Mouse (Mus musculus): ENCODE measurements around the gene Phactr1.
"Not testable (repeated sequence)": the region's sequence is repeated elsewhere in the genome, so short reads cannot be mapped to it uniquely, and the experiment has no call there.

Gene Phactr1

DNA sequence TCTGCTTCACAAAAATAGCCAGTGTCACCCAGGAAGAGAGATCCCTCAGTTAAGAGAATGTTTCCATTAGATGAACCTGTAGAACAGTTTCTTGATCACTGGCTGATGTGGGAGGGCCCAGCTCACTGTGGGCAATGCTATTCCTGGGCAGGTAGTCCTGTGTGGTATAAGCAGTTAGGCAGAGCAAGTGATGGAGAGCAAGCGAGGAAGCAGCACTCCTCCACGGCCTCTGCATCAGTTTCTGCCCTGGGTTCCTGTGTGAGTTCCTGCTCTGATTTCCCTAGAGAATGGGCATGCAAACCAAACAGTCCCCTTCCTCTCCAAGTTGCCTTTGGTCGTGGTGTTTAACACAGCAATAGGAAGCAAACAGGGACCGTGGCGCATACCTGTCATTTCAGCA is 251.6 kb downstream of the Phactr1 start:
- no peak for DNase-seq

- no peak for DNase-seq
Measured at GRCm38 (mm10) chr13:42934538-42935126, 254.2 kb downstream of the Phactr1 start.

- DNase-seq: no peak
Measured at GRCm38 (mm10) chr13:42937871-42938270, 257.4 kb downstream of the Phactr1 start.

DNA sequence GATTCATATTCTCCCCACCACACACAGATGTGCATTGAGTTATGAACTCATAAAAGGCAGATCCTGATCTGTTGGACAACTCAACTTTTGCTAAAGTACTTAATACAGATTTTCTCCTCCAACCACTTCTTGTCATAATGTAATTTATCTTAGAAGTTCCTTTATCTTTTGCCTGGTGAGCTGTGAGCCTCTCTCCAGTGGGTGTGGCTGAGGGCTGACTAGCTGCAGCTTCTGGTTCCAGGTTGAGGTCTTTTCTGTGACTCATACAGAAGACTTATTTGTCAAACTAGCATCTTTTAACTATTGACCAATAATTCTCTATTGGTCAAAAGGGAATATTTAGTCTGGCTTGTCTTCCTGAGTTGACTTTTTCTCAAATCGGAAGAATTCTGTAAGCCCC is 257.9 kb downstream of the Phactr1 start:
- no peak for DNase-seq

DNA sequence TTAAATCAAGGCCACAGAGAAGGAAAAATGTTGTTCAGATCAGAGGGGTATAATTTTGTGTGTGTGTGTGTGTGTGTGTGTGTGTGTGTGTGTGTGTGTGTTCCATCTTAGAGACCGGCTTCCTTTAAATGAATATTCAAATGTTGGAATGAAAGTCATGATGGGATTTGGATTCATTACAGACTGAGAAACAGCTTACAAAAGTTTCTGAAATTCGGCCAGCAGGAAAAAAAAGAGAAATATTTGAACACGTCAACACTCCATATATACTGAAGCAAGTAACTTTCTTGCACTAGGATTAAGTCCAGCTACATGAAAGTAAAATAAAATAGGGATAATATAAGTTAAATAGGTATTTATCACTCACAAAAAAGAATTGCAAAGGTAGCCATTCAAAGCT is 259.8 kb downstream of the Phactr1 start:
- no peak for DNase-seq

DNA sequence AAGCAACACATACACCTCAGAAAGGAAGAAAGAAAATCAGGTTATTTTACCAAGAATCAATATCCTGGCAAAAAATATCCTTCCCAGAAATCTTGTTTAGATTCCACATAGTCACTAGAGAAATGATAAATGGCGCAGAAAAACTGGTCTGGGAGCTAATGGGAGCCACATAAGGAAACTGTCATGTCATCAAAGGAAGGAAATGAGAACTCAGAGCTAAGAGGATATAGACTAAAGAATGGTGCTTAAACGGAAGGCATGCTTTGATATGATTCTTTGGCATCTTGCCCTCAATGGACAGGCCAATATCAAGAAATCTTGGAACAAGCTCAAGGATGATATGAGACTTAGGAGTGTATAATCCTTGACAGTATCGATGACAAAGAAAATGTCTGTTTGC is 263.7 kb downstream of the Phactr1 start:
- DNase-seq: no peak

GRCm38 (mm10) chr13:42945201-42945600 is 264.8 kb downstream of the Phactr1 start:
- DNase-seq: not testable (repeated sequence)

GRCm38 (mm10) chr13:42948717-42949265 is 268.4 kb downstream of the Phactr1 start:
- no peak for DNase-seq

DNA sequence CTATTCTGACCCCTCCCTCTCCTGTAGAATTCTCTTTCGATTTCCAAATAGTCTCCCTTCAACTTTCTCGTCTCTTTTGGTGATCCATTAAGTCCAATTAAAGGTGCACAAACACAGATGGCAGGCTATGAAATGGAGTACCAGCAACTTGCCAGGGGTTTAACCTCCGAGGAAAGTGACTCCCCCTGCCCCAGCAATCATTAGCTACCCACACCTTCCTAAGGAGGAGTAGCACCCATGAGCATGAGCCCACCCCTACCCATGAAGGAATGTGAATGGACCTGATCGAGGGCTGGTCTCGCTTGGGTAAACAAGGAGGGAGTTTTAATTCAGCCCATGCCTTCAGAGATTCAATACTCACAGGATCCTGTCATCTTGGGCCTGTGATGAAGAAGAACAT is 268.9 kb downstream of the Phactr1 start:
- DNase-seq: no peak

- DNase-seq: no peak
Measured at GRCm38 (mm10) chr13:42950056-42950455, 269.6 kb downstream of the Phactr1 start.

DNA sequence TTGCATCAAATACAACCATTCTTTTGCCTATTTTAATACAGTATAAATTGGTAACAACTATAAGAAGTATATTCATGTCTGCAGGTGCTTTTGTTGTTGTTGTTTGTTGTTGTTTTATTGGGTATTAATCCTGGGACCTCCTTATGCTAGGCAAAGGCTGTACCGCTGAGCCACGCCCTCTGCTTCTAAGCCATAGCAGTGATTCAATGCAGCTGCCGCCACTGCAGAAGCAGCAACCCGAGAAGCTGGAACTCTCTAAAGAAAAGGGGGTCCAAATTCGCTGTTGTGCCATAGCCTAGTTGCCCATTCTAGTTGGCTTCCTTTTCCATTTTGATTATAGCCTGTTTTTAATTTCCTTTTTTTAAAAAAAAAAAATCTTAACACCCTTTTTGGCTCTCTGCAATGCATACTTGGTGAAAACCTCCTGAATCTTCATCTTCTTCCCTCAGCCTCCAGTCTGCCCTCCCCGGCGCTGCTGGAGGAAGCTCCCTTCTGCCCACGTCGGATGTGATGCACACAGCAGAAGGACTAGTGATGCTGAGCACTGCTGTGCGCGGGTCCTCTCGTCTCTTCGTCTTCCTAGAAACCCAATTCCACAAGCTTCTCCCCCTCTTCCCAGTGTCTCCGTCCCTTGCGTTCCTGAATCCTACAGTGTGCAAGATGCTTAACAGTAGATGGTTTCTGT is 271.8 kb downstream of the Phactr1 start:
- no peak for DNase-seq

DNA sequence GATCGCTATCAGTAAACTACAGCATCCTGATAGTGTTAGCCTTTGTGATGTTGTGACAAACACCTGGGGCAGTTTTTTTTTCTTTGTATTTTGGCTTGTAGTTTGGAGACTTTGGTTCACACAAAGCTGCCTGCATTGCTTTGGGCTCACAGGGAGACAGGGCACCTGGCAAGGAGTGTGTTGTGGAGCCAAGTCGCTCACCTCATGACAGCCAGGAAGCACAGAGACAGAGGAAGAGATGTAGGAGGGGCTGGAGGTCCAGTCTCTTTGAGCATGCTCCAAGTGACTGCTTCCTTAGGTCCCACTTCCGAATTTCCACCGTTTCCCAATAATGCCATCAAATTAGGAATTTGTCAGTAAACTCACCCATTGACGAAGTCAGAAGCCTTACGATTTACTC is 272.6 kb downstream of the Phactr1 start:
- DNase-seq: no peak

DNA sequence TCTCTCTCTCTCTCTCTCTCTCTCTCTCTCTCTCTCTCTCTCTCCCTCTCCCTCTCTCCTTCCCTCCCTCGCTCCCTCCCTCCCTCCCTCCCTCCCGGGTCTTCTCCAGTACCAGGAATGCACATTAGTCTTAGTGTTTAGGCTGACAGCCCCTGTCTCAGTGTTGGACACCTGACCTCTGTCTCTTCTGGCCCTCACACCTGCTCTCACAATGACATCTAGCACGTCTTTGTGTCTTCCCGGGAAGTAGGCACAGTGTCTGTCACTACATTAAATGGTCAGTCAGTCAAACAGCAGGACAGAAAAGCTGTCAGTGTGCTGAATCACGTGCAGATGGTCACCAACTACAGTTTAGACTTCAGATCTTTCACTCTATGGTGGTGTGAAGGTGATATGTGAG is 273.7 kb downstream of the Phactr1 start:
- DNase-seq: no peak

GRCm38 (mm10) chr13:42956327-42956726 is 275.9 kb downstream of the Phactr1 start:
- DNase-seq: no peak

DNA sequence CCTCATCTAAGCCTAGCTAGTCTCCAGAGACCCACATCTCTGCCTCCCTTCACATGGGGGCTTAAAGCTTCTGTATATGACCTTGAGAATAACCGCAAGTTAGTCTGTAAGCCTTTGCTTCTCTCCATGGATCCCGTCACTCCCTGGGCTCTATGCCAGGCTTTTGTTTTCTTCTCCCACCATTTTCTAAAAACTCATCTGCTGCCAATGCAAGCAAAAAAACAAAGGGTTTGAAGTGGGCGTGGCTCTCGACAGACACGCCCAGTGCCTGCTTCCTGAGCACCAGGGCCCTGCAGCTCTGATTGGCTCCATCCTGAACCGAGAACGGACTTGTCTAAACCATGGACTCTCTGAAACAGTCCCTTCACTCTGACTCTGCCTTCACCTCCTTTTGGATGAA is 277.4 kb downstream of the Phactr1 start:
- no peak for DNase-seq

DNA sequence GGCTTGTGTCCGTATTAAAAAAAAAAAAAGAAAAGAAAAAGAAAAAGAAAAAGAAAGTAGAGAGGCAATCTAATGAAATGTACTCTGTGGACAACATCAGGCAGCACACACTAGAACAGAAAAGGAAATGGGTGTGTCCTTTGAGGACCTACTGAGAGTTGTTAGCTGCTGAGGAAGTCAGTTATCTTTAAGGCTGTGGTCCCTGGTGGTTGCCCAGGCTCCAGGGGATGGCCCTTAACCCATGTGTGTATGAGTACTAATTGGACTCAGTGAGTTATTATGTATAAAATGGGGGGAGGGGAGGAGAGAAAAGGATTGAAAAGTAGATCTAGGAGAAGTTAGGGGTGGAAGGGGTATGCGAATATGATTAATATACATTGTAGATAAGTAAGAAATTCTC is 278.4 kb downstream of the Phactr1 start:
- no peak for DNase-seq

DNA sequence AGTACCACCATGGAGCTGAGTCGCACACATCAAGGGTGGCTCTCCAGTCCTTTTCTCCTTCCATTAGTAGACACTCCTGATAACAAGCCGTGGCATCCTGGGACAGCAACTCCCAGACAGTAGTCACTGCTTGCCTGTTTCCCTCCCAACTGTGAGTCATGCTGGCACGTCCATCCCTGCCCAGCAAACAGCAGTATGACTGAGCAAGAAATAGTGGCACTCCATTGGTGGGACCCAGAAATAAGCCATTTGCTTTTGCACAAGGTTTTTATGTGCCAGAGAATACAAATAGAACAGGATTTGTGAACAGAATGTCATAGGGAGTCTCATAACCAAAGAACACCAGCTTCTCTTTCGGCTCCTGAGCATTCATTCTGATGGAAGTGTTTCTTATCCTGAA is 281.1 kb downstream of the Phactr1 start:
- no peak for DNase-seq

DNA sequence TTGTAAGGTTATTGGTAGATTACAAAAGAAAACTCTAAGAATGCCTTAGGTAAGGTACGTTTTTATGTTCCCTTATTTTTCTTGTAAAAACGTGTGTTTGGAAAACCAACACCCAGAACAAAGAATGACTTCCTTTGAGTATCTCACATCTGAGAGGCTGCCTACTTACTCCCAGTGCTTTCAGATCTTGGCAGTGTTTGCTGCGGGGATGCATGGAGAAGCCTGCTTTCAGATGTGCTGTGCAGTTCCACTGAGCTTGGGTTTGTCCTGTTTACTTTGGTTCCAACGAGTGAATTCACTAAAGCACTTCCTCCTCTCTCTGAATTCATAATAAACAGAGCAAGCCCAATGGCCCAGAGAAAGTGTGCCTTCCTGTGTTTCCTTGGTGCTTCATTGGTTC is 288.1 kb downstream of the Phactr1 start:
- no peak for DNase-seq

DNA sequence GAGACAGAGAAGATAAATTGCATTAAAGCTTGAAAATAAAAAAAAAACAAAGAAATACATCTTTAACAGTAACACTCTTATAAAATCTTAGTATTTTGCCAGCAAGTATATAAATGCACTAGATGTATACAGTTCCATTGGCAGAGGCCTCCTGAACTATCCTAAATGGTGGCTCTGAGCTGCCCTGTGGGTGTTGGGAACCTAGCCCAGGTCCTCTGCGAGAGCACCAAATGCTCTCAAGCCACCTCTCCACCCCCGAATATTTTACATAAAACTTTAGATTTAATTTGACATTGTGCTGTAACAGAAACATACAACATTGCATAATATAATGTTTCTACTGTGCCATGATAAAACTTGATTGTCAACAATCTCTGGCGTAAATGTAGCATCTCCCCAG is 293.1 kb downstream of the Phactr1 start:
- no peak for DNase-seq

GRCm38 (mm10) chr13:42973961-42974360 is 293.5 kb downstream of the Phactr1 start:
- no peak for DNase-seq

- no peak for DNase-seq
Measured at GRCm38 (mm10) chr13:42974506-42974905, 294.1 kb downstream of the Phactr1 start.

DNA sequence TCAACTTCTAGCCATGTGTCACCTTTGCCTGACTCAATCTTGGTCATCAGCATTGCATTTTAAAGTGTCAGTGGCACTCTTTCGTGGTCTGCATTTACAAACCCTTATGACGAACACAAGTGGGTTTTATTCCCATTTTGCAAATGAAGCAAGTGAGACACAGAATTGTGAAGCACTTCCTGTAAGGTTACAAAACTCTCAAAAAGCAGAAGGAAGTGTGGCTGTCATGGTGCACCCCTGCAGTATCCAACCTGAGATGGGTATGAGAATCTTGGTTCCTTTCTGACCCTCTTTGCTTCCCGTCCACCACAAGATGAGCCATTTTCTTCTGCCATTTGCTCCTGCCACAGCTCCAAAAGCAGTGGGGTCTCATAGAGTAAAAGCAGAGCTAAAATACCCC is 295.7 kb downstream of the Phactr1 start:
- DNase-seq: no peak

DNA sequence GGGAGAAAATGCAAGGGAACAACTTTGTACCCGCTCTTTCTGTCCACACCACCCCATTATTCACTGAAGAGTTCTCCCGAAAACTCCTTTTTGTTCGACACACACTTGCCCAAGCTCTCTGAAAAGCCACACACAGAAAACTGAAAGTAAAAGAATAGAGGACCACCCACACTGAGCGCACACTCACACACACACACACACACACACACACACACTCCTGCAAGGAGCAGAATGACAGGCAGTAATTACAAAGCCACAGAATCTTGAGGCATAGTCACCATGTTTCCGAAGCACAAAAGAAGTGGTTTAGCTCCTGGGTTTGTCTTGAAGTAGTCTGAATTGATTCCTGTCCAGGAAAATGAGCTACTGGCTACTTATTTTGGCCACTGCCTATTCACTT is 296.5 kb downstream of the Phactr1 start:
- DNase-seq: no peak

GRCm38 (mm10) chr13:42980581-42980980 is 300.2 kb downstream of the Phactr1 start:
- peak; percentile 19 for DNase-seq

DNA sequence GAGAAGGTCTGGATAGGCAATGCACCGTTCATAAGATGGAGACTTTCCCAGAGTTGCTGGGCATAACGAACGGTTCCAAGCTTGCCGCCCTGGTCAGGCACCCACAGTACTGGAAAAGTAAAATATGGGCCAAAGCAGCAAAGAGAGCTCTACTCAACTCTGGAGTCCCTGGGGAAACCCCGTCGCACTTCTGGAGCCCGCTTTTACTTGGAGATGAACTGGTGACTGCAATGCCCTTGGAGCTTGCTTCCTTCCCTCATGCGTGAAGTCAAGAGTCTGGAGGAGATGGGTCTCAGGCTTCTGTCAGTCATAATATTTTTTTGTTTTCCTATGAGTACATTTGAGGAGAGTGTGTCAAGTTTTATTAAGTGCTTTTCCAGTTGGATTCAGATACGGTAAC is 302.2 kb downstream of the Phactr1 start:
- no peak for DNase-seq
